Mouse (Mus musculus) lung, adult 10 weeks (tissue): ENCODE measurements around the gene Arl13a. TPM values are rescaled to one million over a fixed set of nuclear protein-coding genes. Genes with fewer than 3 reads are reported as not detected.

ENCODE experiments used
- polyA plus RNA-seq: library from polyadenylated mRNA; stranded (reverse); fragments of 350-450 nt; fragmentation: Illumina TruSeq; extraction: RNeasy Lipid Tissue Mini Kit (QIAGEN cat#74804); gene quantifications from one replicate; pipeline ENCODE4 v1.2.3, GENCODE M21; 2014; ENCODE audit warnings: low read depth, low replicate concordance; ENCODE audit not compliant: insufficient read depth

Gene Arl13a
- polyA plus RNA-seq, result not detected

DNA sequence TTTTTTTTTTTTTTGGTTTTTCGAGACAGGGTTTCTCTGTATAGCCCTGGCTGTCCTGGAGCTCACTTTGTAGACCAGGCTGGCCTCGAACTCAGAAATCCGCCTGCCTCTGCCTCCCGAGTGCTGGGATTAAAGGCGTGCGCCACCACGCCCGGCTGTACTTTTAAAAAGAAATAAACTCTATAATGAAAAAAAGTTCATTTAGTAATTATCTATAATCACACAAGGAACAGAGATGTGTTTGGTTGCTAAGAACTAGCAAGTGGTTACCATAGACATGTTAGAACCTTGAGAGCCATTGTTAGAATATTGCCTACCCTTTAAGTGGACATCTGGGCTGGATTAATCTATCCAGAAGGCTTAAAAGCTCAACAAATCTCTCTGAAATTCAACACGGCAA, at the start of gene Arl13a:
Gene Arl13a, plus strand, starts transcription at position 301 of the 400 bp plus-strand sequence.

DNA sequence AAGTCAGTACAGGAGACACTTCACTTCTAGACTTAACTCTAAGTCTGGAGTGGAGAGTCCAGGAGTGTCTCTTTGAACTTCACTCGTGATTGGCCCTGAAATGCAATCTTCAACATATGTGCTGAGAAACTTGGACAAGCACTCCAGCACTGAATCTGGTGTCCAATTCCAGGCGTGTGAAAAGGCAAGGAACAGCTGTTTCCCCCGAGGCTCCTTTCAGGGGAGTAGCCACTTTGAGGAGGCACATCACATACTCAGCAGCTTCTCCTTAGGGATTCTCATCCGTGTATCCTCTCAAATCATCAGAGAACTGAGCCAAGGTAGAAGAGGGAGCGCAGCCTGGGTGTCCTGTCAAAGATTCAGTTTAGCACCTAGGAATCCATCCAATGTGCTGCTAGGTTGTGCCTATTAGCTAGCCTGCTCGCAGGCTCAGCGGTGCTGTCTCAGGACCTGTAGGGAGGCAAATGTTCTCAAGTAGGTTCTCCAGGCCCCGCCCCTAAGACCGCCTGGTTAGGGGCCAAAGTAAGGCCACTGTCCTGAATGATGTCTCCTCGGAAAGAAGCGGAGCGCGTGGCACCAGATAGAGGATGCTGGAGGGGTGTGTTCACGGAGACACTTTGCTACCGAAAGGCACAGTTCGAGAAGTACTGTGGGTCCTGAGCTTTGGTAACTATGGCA, 25.1 kb upstream of the Arl13a start, which contains the start of gene Xkrx:
Gene Xkrx, minus strand, starts transcription at position 34 of the 678 bp plus-strand sequence.

DNA sequence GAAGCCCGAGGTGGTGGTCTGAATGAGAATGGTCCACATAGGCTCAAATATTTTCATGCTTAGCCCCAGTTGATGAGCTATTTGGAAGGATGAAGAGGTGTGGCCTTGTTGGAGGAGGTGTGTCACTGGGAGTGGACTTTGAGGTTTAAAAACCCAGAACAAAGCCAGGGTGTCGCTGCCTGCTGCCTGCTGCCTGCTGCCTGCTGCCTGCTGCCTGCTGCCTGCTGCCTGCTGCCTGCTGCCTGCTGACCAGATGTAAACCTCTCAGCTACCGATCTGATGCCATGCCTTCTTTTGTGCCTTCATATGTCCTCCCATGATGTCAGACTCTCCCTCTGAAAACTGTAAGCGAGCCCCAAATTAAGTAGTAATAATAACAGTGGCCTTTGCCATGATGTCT, 34.6 kb downstream of the Arl13a start, which contains the start of gene Nox1:
Gene Nox1, minus strand, starts transcription at position 101 of the 400 bp plus-strand sequence.

Other genes with a start within 250 kb of the Arl13a start
- 2.3 TPM for gene Sytl4, start 205.7 kb upstream of the Arl13a start, polyA plus RNA-seq
- 9.2 TPM for gene Cstf2, start 128.3 kb upstream of the Arl13a start, polyA plus RNA-seq
- gene Xkrx, start 25.4 kb upstream of the Arl13a start, polyA plus RNA-seq, result 1.7 TPM
- gene Nox1, start 34.5 kb downstream of the Arl13a start, polyA plus RNA-seq, result 0.18 TPM
- gene Trmt2b, start 89.5 kb downstream of the Arl13a start, polyA plus RNA-seq, result 12.5 TPM
- gene Tmem35a, start 107.7 kb downstream of the Arl13a start, polyA plus RNA-seq, result 3.9 TPM
- 0.73 TPM for gene Cenpi, start 120.6 kb downstream of the Arl13a start, polyA plus RNA-seq
- 0.13 TPM for gene Drp2, start 217.1 kb downstream of the Arl13a start, polyA plus RNA-seq